Mouse (Mus musculus) kidney, embryonic 16.5 days (tissue): ENCODE data around the gene Wdhd1. TPM values are rescaled to one million over a fixed set of nuclear protein-coding genes. Genes with fewer than 3 reads are reported as not detected.

Source experiments
- ATAC-seq: fragments of 200-750 bp; cut with Nextera tagmentation; 2 replicates; pipeline ENCODE4 v1.8.0; 2017; ENCODE audit warnings: moderate TSS enrichment; ENCODE audit not compliant: low FRiP score, low TSS enrichment
- H3K27ac ChIP-seq: fragments of 300-500 bp; sonication (generic); 2 replicates; pipeline ENCODE4 v1.5.1; 2014; ENCODE audit warnings: low read length
- H3K27me3 ChIP-seq: fragments of 300-500 bp; sonication (generic); 2 replicates; pipeline ENCODE4 v1.6.1; 2014; ENCODE audit warnings: low read length, control low read depth, mixed read lengths; ENCODE audit not compliant: insufficient read depth
- H3K36me3 ChIP-seq: fragments of 300-500 bp; sonication (generic); 2 replicates; pipeline ENCODE4 v1.6.1; 2014; ENCODE audit warnings: low read length, control low read depth, mixed read lengths; ENCODE audit not compliant: insufficient read depth
- H3K4me1 ChIP-seq: fragments of 300-500 bp; sonication (generic); 2 replicates; pipeline ENCODE4 v1.6.1; 2014; ENCODE audit warnings: low read length, control low read depth, mixed read lengths; ENCODE audit not compliant: insufficient read depth
- H3K4me2 ChIP-seq: fragments of 300-500 bp; sonication (generic); replicated peaks from 2 replicates; pipeline ENCODE4 v1.6.1; 2014; ENCODE audit warnings: low read depth, low read length
- H3K4me3 ChIP-seq: fragments of 300-500 bp; sonication (generic); 2 replicates; pipeline ENCODE4 v1.5.1; 2014; ENCODE audit warnings: mild to moderate bottlenecking, low read length
- H3K9ac ChIP-seq: fragments of 300-500 bp; sonication (generic); replicated peaks from 2 replicates; pipeline ENCODE4 v1.6.1; 2014; ENCODE audit warnings: low read length
- H3K9me3 ChIP-seq: fragments of 300-500 bp; sonication (generic); 2 replicates; pipeline ENCODE4 v1.6.1; 2016; ENCODE audit warnings: low read length, control low read depth
- WGBS: fragments of 180-500 bp; shearing (Covaris S2); extraction: QIAGEN DNeasy Blood & Tissue Kit; methylation state at CpG from one replicate; pipeline ENCODE4 v1.1.7; 2014; 5-methylcytosine and 5-hydroxymethylcytosine counted together
- polyA plus RNA-seq: library from polyadenylated mRNA; unstranded; fragments of >200 nt; fragmentation: Nextera tagmentation; extraction: Ambion mirVana; gene quantifications from 2 replicates; pipeline ENCODE4 v1.2.1, GENCODE M21; 2015

Gene Wdhd1
- polyA plus RNA-seq, 1 experiment from 2014 or later = 26.5 TPM

- Histone ChIP-seq H3K27me3 (no peaks in the 10 kb centered on the region), H3K9ac (no peak overlapping the region), H3K4me2 (no peak overlapping the region), H3K9me3 (no peaks in the 10 kb centered on the region), H3K4me1 (peaks cover 23% of the 10 kb centered on the region), H3K27ac (no peak overlapping the region), H3K36me3 (peaks cover 7% of the 10 kb centered on the region; the same call in 1 of the 2 replicates), H3K4me3 (no peak overlapping the region)
- ATAC-seq = no peak
- WGBS = 67% methylated on average over 14 of the region's 14 CpGs
Measured at GRCm38 (mm10) chr14:47302885-47303680, 26.4 kb upstream of the Wdhd1 start.

- ATAC-seq = peak; percentile 66
- no peaks in the 10 kb centered on the region for H3K9me3 ChIP-seq
- WGBS = 0% methylated on average over 15 of the region's 15 CpGs
- peak overlapping the region; percentile 77 for H3K4me3 ChIP-seq
- H3K27me3 ChIP-seq = no peaks in the 10 kb centered on the region
- peaks cover 33% of the 10 kb centered on the region for H3K4me1 ChIP-seq
- H3K9ac ChIP-seq = peak overlapping the region; percentile 96
- 0 out of 2 replicates have a peak, but pooled peaks cover 4% of the 10 kb centered on the region for H3K36me3 ChIP-seq
- H3K4me2 ChIP-seq = peak overlapping the region; percentile 56
- peak overlapping the region; percentile 96 for H3K27ac ChIP-seq
Measured at GRCm38 (mm10) chr14:47298819-47299261, 22.2 kb upstream of the Wdhd1 start.

- Histone ChIP-seq H3K4me3 (peak overlapping the region; percentile 77), H3K9me3 (no peaks in the 10 kb centered on the region), H3K4me2 (peak overlapping the region; percentile 56), H3K27me3 (no peaks in the 10 kb centered on the region), H3K9ac (peak overlapping the region; percentile 96), H3K4me1 (peaks cover 33% of the 10 kb centered on the region), H3K27ac (peak overlapping the region; percentile 96), H3K36me3 (0 out of 2 replicates have a peak, but pooled peaks cover 4% of the 10 kb centered on the region)
- peak; percentile 80 for ATAC-seq
- under 1% methylated on average over 36 of the region's 38 CpGs for WGBS
Measured at GRCm38 (mm10) chr14:47298408-47298792, 21.7 kb upstream of the Wdhd1 start.

- ATAC-seq = peak; percentile 94
- H3K27me3 ChIP-seq = no peaks in the 10 kb centered on the region
- no peaks in the 10 kb centered on the region for H3K36me3 ChIP-seq
- peak within 1 kb of the TSS; percentile 77 for H3K4me3 ChIP-seq
- H3K9me3 ChIP-seq = no peaks in the 10 kb centered on the region
- WGBS = under 1% methylated on average over 34 of the region's 34 CpGs
- peaks cover 29% of the 10 kb centered on the region for H3K4me1 ChIP-seq
- H3K4me2 ChIP-seq = peak within 1 kb of the TSS; percentile 56
- H3K27ac ChIP-seq = peak within 1 kb of the TSS; percentile 96
- peak within 1 kb of the TSS; percentile 96 for H3K9ac ChIP-seq
Measured at GRCm38 (mm10) chr14:47297785-47298407, 21.2 kb upstream of the Wdhd1 start, which contains the start of gene Mapk1ip1l. Gene Mapk1ip1l (plus strand): TSS chr14:47298266.

GRCm38 (mm10) chr14:47296232-47296631, 19.6 kb upstream of the Wdhd1 start:
- Histone ChIP-seq H3K4me1 (peaks cover 26% of the 10 kb centered on the region), H3K4me2 (no peak overlapping the region), H3K36me3 (no peaks in the 10 kb centered on the region), H3K9ac (no peak overlapping the region), H3K4me3 (no peak overlapping the region), H3K27ac (no peak overlapping the region), H3K9me3 (no peaks in the 10 kb centered on the region), H3K27me3 (no peaks in the 10 kb centered on the region)
- 49% methylated on average over 2 of the region's 2 CpGs for WGBS
- no peak for ATAC-seq

GRCm38 (mm10) chr14:47294136-47294535, 17.5 kb upstream of the Wdhd1 start:
- H3K9me3 ChIP-seq = no peaks in the 10 kb centered on the region
- H3K4me3 ChIP-seq = no peak overlapping the region
- peaks cover 12% of the 10 kb centered on the region for H3K36me3 ChIP-seq
- H3K4me2 ChIP-seq = no peak overlapping the region
- H3K27ac ChIP-seq = no peak overlapping the region
- peaks cover 9% of the 10 kb centered on the region for H3K4me1 ChIP-seq
- WGBS = 50% methylated on average over 4 of the region's 4 CpGs
- ATAC-seq = no peak
- H3K27me3 ChIP-seq = no peaks in the 10 kb centered on the region
- H3K9ac ChIP-seq = no peak overlapping the region

GRCm38 (mm10) chr14:47291772-47292171, 15.1 kb upstream of the Wdhd1 start:
- H3K27ac ChIP-seq = no peak overlapping the region
- peaks cover 12% of the 10 kb centered on the region for H3K36me3 ChIP-seq
- WGBS = 64% methylated on average over 1 of the region's 1 CpGs
- H3K4me3 ChIP-seq = no peak overlapping the region
- H3K27me3 ChIP-seq = no peaks in the 10 kb centered on the region
- H3K9me3 ChIP-seq = no peaks in the 10 kb centered on the region
- no peak for ATAC-seq
- peaks cover 3% of the 10 kb centered on the region; the same call in 1 of the 2 replicates for H3K4me1 ChIP-seq
- no peak overlapping the region for H3K9ac ChIP-seq
- H3K4me2 ChIP-seq = no peak overlapping the region

GRCm38 (mm10) chr14:47287021-47287420, 10.4 kb upstream of the Wdhd1 start:
- no peak overlapping the region for H3K4me3 ChIP-seq
- peaks cover 12% of the 10 kb centered on the region for H3K36me3 ChIP-seq
- H3K4me2 ChIP-seq = no peak overlapping the region
- no peaks in the 10 kb centered on the region for H3K9me3 ChIP-seq
- ATAC-seq = no peak
- 91% methylated on average over 5 of the region's 5 CpGs for WGBS
- no peak overlapping the region for H3K9ac ChIP-seq
- no peaks in the 10 kb centered on the region for H3K4me1 ChIP-seq
- no peak overlapping the region for H3K27ac ChIP-seq
- H3K27me3 ChIP-seq = no peaks in the 10 kb centered on the region

- no peak overlapping the region for H3K4me3 ChIP-seq
Measured at GRCm38 (mm10) chr14:47286215-47286614, 9.6 kb upstream of the Wdhd1 start.

GRCm38 (mm10) chr14:47285271-47285670, 8.6 kb upstream of the Wdhd1 start:
- Histone ChIP-seq H3K27ac (no peak overlapping the region), H3K4me1 (no peaks in the 10 kb centered on the region), H3K27me3 (no peaks in the 10 kb centered on the region), H3K4me3 (no peak overlapping the region), H3K36me3 (peaks cover 7% of the 10 kb centered on the region), H3K4me2 (no peak overlapping the region), H3K9ac (no peak overlapping the region), H3K9me3 (no peaks in the 10 kb centered on the region)
- WGBS = 95% methylated on average over 2 of the region's 2 CpGs
- ATAC-seq = no peak

More at GRCm38 (mm10) chr14:47286215-47286614, 9.6 kb upstream of the Wdhd1 start:
- Histone ChIP-seq H3K27ac (no peak overlapping the region), H3K9me3 (no peaks in the 10 kb centered on the region), H3K27me3 (no peaks in the 10 kb centered on the region), H3K9ac (no peak overlapping the region), H3K4me1 (no peaks in the 10 kb centered on the region), H3K4me2 (no peak overlapping the region), H3K36me3 (peaks cover 12% of the 10 kb centered on the region)
- ATAC-seq = no peak
- 100% methylated on average over 1 of the region's 1 CpGs for WGBS
